ENCODE assay signal across 21 mouse cellular contexts in genomic region chr12:117235114-117235513, GRCm38 (mm10).
DNase-seq lines count a peak whose midpoint lies in the region; ATAC-seq and TF ChIP-seq lines count a peak whose summit lies in the region.
"Had no signal": no experiment of that assay in that cellular context is flagged by ENCODE, and none has a peak within 500 bp of the region (broad histone marks: within the 10 kb centered on the region; RNA-seq: fewer than 3 reads in every experiment).

No protein-coding gene starts in this region.

- DNase-seq in hindbrain, embryonic 10.5 days (ENCODE audit: low spot score), result no peak
- DNase-seq in hindbrain, embryonic 14.5 days (ENCODE audit: low spot score), result no peak
- DNase-seq in midbrain, embryonic 11.5 days (ENCODE audit: low spot score, missing footprints), result no peak
- DNase-seq in midbrain, embryonic 14.5 days, result no peak
- DNase-seq in ES-E14 (ENCODE audit: low read depth, low spot score), result peak; percentile 91
- peak; percentile 95 for DNase-seq in ZHBTc4 (ENCODE audit: low read depth, low spot score)
- no peak for DNase-seq in layer of hippocampus, adult 8-10 months (ENCODE audit: low spot score in 2 of 2)
- DNase-seq: adrenal gland, adult 2 months; adrenal gland, postnatal 25 days; cerebellum, adult 2 months; cerebellum, postnatal 10 days; forebrain, postnatal 0 days; gastrocnemius, postnatal 25 days had no signal

- H3K4me2 ChIP-seq in hindbrain, embryonic 14.5 days (replicated peaks), result no peak overlapping the region
- H3K4me2 ChIP-seq in midbrain, embryonic 11.5 days, result no peak overlapping the region
- H3K4me2 ChIP-seq in midbrain, embryonic 14.5 days (ENCODE audit: low read length), result no peak overlapping the region
- H3K4me2 ChIP-seq in kidney, embryonic 16.5 days (replicated peaks; ENCODE audit: low read depth, low read length), result no peak overlapping the region
- H3K4me2 ChIP-seq: embryonic facial prominence, embryonic 12.5 days; forebrain, embryonic 12.5 days; heart, embryonic 12.5 days; hindbrain, embryonic 15.5 days had no signal

- H3K4me3 ChIP-seq in hindbrain, embryonic 10.5 days, result no peak overlapping the region
- H3K4me3 ChIP-seq in hindbrain, embryonic 14.5 days (replicated peaks; ENCODE audit: low read length), result no peak overlapping the region
- H3K4me3 ChIP-seq in midbrain, embryonic 11.5 days (ENCODE audit: low read depth, low read length), result no peak overlapping the region
- no peak overlapping the region for H3K4me3 ChIP-seq in midbrain, embryonic 14.5 days (replicated peaks; ENCODE audit: low read depth, low read length)
- H3K4me3 ChIP-seq in ES-E14 (ENCODE audit: insufficient read depth in 1 of 2, low read depth in 1 of 2, low read length in 2 of 2, poor library complexity in 1 of 2, severe bottlenecking in 1 of 2), result no peak overlapping the region
- no peak overlapping the region for H3K4me3 ChIP-seq in kidney, embryonic 16.5 days (ENCODE audit: low read length)
- H3K4me3 ChIP-seq: embryonic facial prominence, embryonic 12.5 days; forebrain, embryonic 12.5 days; heart, embryonic 12.5 days; hindbrain, embryonic 15.5 days had no signal

- peaks cover 20% of the 10 kb centered on the region for H3K4me1 ChIP-seq in hindbrain, embryonic 10.5 days (replicated peaks)
- H3K4me1 ChIP-seq in hindbrain, embryonic 14.5 days (replicated peaks; ENCODE audit: control insufficient read depth, insufficient read depth, low read length), result no peaks in the 10 kb centered on the region
- peaks cover 12% of the 10 kb centered on the region for H3K4me1 ChIP-seq in midbrain, embryonic 11.5 days (ENCODE audit: control insufficient read depth, insufficient read depth, low read length)
- H3K4me1 ChIP-seq in midbrain, embryonic 14.5 days (ENCODE audit: control insufficient read depth, insufficient read depth, low read length), result no peaks in the 10 kb centered on the region
- H3K4me1 ChIP-seq in ES-E14 (ENCODE audit: control insufficient read depth in 2 of 2, insufficient read depth in 2 of 2, low read length in 2 of 2, poor library complexity in 1 of 2), result peaks cover 0 to 2% of the 10 kb centered on the region in 2 experiments; a peak in 1 of 4 replicates
- no peaks in the 10 kb centered on the region for H3K4me1 ChIP-seq in kidney, embryonic 16.5 days (ENCODE audit: insufficient read depth, low read length)
- H3K4me1 ChIP-seq: embryonic facial prominence, embryonic 12.5 days; hindbrain, embryonic 15.5 days had no signal

- in situ Hi-C loops in ES-E14 (cut with MboI; ENCODE audit: low sequenced_read_pairs in 2 of 2, unreplicated experiment in 2 of 2), result no loop called here

- 0 out of 2 replicates have a peak overlapping the region, but pooled peaks have one; percentile 35 for H3K27ac ChIP-seq in hindbrain, embryonic 10.5 days
- H3K27ac ChIP-seq in hindbrain, embryonic 14.5 days, result no peak overlapping the region
- H3K27ac ChIP-seq in midbrain, embryonic 11.5 days (ENCODE audit: low read depth, low read length), result peak overlapping the region; percentile 40; the same call in 1 of the 2 replicates
- no peak overlapping the region for H3K27ac ChIP-seq in midbrain, embryonic 14.5 days (replicated peaks; ENCODE audit: low read depth, low read length)
- H3K27ac ChIP-seq in ES-E14 (ENCODE audit: insufficient read depth, low read depth, low read length, poor library complexity, severe bottlenecking), result no peak overlapping the region
- H3K27ac ChIP-seq in kidney, embryonic 16.5 days (ENCODE audit: low read length), result no peak overlapping the region
- H3K27ac ChIP-seq: embryonic facial prominence, embryonic 12.5 days; forebrain, embryonic 12.5 days; hindbrain, embryonic 15.5 days had no signal

- H3K9ac ChIP-seq in hindbrain, embryonic 14.5 days, result no peak overlapping the region
- no peak overlapping the region for H3K9ac ChIP-seq in midbrain, embryonic 11.5 days (ENCODE audit: low read length)
- H3K9ac ChIP-seq in midbrain, embryonic 14.5 days (replicated peaks; ENCODE audit: low read length), result no peak overlapping the region
- no peak overlapping the region for H3K9ac ChIP-seq in ES-E14 (ENCODE audit: insufficient read depth, low read depth, low read length, poor library complexity, severe bottlenecking)
- no peak overlapping the region for H3K9ac ChIP-seq in kidney, embryonic 16.5 days (replicated peaks; ENCODE audit: low read length)
- H3K9ac ChIP-seq: embryonic facial prominence, embryonic 12.5 days; forebrain, embryonic 12.5 days; forebrain, postnatal 0 days; heart, embryonic 12.5 days; hindbrain, embryonic 15.5 days had no signal

- H3K36me3 ChIP-seq in hindbrain, embryonic 10.5 days, result peaks cover 98% of the 10 kb centered on the region
- peaks cover 31% of the 10 kb centered on the region for H3K36me3 ChIP-seq in hindbrain, embryonic 14.5 days (replicated peaks; ENCODE audit: control insufficient read depth, insufficient read depth)
- peaks cover 42% of the 10 kb centered on the region for H3K36me3 ChIP-seq in midbrain, embryonic 11.5 days (ENCODE audit: control insufficient read depth, insufficient read depth, low read length)
- peaks cover 85% of the 10 kb centered on the region for H3K36me3 ChIP-seq in midbrain, embryonic 14.5 days (ENCODE audit: control insufficient read depth, insufficient read depth, low read length)
- no peaks in the 10 kb centered on the region for H3K36me3 ChIP-seq in ES-E14 (ENCODE audit: control insufficient read depth, insufficient read depth, low read length, poor library complexity, severe bottlenecking)
- H3K36me3 ChIP-seq in kidney, embryonic 16.5 days (ENCODE audit: insufficient read depth, low read length), result no peaks in the 10 kb centered on the region
- H3K36me3 ChIP-seq: embryonic facial prominence, embryonic 12.5 days; G1E; heart, embryonic 12.5 days had no signal

- no peak for ATAC-seq in hindbrain, embryonic 14.5 days (ENCODE audit: low FRiP score)
- peak; percentile 66 for ATAC-seq in midbrain, embryonic 11.5 days (ENCODE audit: low FRiP score)
- no peak for ATAC-seq in midbrain, embryonic 14.5 days (ENCODE audit: low FRiP score, low TSS enrichment)
- no peak for ATAC-seq in kidney, embryonic 16.5 days (ENCODE audit: low FRiP score, low TSS enrichment)
- ATAC-seq: forebrain, postnatal 0 days; inflammation-experienced regulatory T-cells, adult 6 months; intestine, postnatal 0 days had no signal

- no peaks in the 10 kb centered on the region; the same call in 1 of the 2 replicates for H3K9me3 ChIP-seq in hindbrain, embryonic 10.5 days
- no peaks in the 10 kb centered on the region for H3K9me3 ChIP-seq in hindbrain, embryonic 14.5 days (ENCODE audit: control insufficient read depth, low read length)
- H3K9me3 ChIP-seq in midbrain, embryonic 11.5 days (ENCODE audit: control insufficient read depth, low read length), result no peaks in the 10 kb centered on the region
- H3K9me3 ChIP-seq in midbrain, embryonic 14.5 days (ENCODE audit: control insufficient read depth, low read length), result no peaks in the 10 kb centered on the region
- no peaks in the 10 kb centered on the region for H3K9me3 ChIP-seq in ES-E14 (ENCODE audit: control insufficient read depth, insufficient read depth, low read depth, low read length)
- no peaks in the 10 kb centered on the region for H3K9me3 ChIP-seq in kidney, embryonic 16.5 days (ENCODE audit: low read length)
- H3K9me3 ChIP-seq: embryonic facial prominence, embryonic 12.5 days; forebrain, embryonic 12.5 days; heart, embryonic 12.5 days; hindbrain, embryonic 15.5 days had no signal

- H3K27me3 ChIP-seq in hindbrain, embryonic 10.5 days (ENCODE audit: insufficient read depth, poor library complexity, severe bottlenecking), result no peaks in the 10 kb centered on the region
- H3K27me3 ChIP-seq in hindbrain, embryonic 14.5 days (ENCODE audit: control insufficient read depth, insufficient read depth, low read length), result no peaks in the 10 kb centered on the region
- H3K27me3 ChIP-seq in midbrain, embryonic 11.5 days (ENCODE audit: control insufficient read depth, insufficient read depth, low read length), result no peaks in the 10 kb centered on the region
- no peaks in the 10 kb centered on the region for H3K27me3 ChIP-seq in midbrain, embryonic 14.5 days (ENCODE audit: control insufficient read depth, insufficient read depth, low read length)
- no peaks in the 10 kb centered on the region for H3K27me3 ChIP-seq in kidney, embryonic 16.5 days (ENCODE audit: insufficient read depth, low read length)
- H3K27me3 ChIP-seq: embryonic facial prominence, embryonic 12.5 days; hindbrain, embryonic 15.5 days had no signal

TF ChIP-seq in ES-E14, 5 proteins besides CTCF, POLR2A, EP300 and RAD21:
- TF ChIP-seq ZNF384 (IDR thresholded peaks at IDR 0.05; ENCODE audit: low read depth, low read length), result no peak
- TF ChIP-seq MAFK (IDR thresholded peaks at IDR 0.05; ENCODE audit: insufficient read depth, low read depth, low read length), result 0 out of 2 replicates have a peak, but pooled peaks have one; percentile 18

Comparison
In these comparisons a context has a peak if more than half of its experiments do, and no peak if none do; other contexts are left out.
1. H3K27ac ChIP-seq: peak in hindbrain, embryonic 10.5 days (single experiment) and midbrain, embryonic 11.5 days (single experiment); none in hindbrain, embryonic 14.5 days (single experiment), midbrain, embryonic 14.5 days (single experiment), ES-E14 (single experiment) and kidney, embryonic 16.5 days (single experiment).
2. DNase-seq: peak in ES-E14 (single experiment) and ZHBTc4 (single experiment); none in hindbrain, embryonic 10.5 days (single experiment), hindbrain, embryonic 14.5 days (single experiment), midbrain, embryonic 11.5 days (single experiment), midbrain, embryonic 14.5 days (single experiment) and layer of hippocampus, adult 8-10 months (0 of 2).